Mouse (Mus musculus) heart, embryonic 13.5 days (tissue): ENCODE measurements around the gene Fam129a. TPM values are rescaled to one million over a fixed set of nuclear protein-coding genes. Genes with fewer than 3 reads are reported as not detected.
A peak's percentile ranks its signal among the peaks of the same experiment; 100 is the strongest.
"Not testable (repeated sequence)": the region's sequence is repeated elsewhere in the genome, so short reads cannot be mapped to it uniquely, and the experiment has no call there.

ENCODE experiments used
- ATAC-seq: fragments of 200-750 bp; cut with Nextera tagmentation; 2 replicates; pipeline ENCODE4 v1.8.0; 2017; ENCODE audit warnings: moderate TSS enrichment; ENCODE audit not compliant: insufficient number of reproducible peaks, low FRiP score, low TSS enrichment; ENCODE audit errors: extremely low read depth
- H3K27ac ChIP-seq: fragments of 300-500 bp; sonication (generic); replicated peaks from 2 replicates; pipeline ENCODE4 v1.5.1; 2015; ENCODE audit warnings: moderate library complexity, mild to moderate bottlenecking, inconsistent platforms
- H3K27me3 ChIP-seq: fragments of 300-500 bp; sonication (generic); replicated peaks from 2 replicates; pipeline ENCODE4 v1.6.1; 2015; ENCODE audit warnings: mild to moderate bottlenecking, inconsistent platforms
- H3K36me3 ChIP-seq: fragments of 300-500 bp; sonication (generic); 2 replicates; pipeline ENCODE4 v1.6.1; 2015; ENCODE audit warnings: mild to moderate bottlenecking, inconsistent platforms
- H3K4me1 ChIP-seq: fragments of 300-500 bp; sonication (generic); 2 replicates; pipeline ENCODE4 v1.6.1; 2015; ENCODE audit warnings: inconsistent platforms
- H3K4me2 ChIP-seq: fragments of 300-500 bp; sonication (generic); 2 replicates; pipeline ENCODE4 v1.6.1; 2015; ENCODE audit warnings: inconsistent platforms, mild to moderate bottlenecking, moderate library complexity
- H3K4me3 ChIP-seq: fragments of 300-500 bp; sonication (generic); 2 replicates; pipeline ENCODE4 v1.5.1; 2015; ENCODE audit warnings: moderate library complexity, mild to moderate bottlenecking, inconsistent platforms
- H3K9ac ChIP-seq: fragments of 300-500 bp; sonication (generic); 2 replicates; pipeline ENCODE4 v1.6.1; 2015; ENCODE audit warnings: inconsistent platforms, mild to moderate bottlenecking, moderate library complexity
- H3K9me3 ChIP-seq: fragments of 300-500 bp; sonication (generic); 2 replicates; pipeline ENCODE4 v1.6.1; 2016; ENCODE audit warnings: inconsistent platforms
- WGBS: fragments of 180-500 bp; shearing (Covaris S2); methylation state at CpG from one replicate; pipeline ENCODE4 v1.1.7; 2015; ENCODE audit warnings: mixed read lengths; 5-methylcytosine and 5-hydroxymethylcytosine counted together
- polyA plus RNA-seq: library from polyadenylated mRNA; unstranded; fragments of >200 nt; fragmentation: Nextera tagmentation; extraction: Ambion mirVana; gene quantifications from 2 replicates; pipeline ENCODE4 v1.2.1, GENCODE M21; 2015

The Fam129a gene
- polyA plus RNA-seq, 1 experiment from 2014 or later = 4.7 TPM

DNA sequence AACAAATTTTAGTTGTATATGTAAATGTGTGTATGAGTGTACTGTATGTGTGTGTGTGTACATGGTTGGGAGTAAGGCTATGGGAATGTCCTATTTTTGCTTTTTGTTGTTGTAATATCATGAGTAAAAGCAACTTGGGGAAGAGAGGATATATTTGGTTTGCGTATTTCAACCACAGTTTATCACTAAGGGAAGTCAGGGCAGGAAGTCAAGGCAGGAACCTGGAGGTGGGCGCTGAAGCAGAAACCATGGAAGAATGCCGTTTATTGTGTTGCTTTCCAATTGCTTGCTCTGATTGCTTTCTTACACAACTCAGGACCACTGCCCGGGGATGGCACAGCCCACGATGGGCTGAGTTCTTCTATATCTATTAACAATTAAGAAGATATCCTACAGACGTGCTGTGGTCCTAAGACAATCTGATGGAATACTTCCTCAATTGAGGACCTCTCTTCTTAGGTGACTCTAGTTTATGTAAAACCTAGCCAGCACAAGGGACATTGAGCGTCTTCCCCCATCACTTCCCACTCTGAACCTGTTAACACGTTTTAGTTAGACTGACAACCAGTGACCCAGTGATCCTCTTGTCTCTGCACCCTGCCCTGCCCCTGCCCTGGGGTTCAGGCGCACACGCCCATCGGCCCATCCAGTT is 13.7 kb downstream of the Fam129a start:
- Histone ChIP-seq H3K9me3 (no peaks in the 10 kb centered on the region), H3K36me3 (no peaks in the 10 kb centered on the region), H3K4me2 (no peak overlapping the region), H3K9ac (no peak overlapping the region), H3K4me1 (0 out of 2 replicates have a peak, but pooled peaks cover 3% of the 10 kb centered on the region), H3K27ac (no peak overlapping the region), H3K27me3 (no peaks in the 10 kb centered on the region), H3K4me3 (no peak overlapping the region)
- WGBS = 52% methylated on average over 11 of the region's 11 CpGs
- ATAC-seq = no peak

DNA sequence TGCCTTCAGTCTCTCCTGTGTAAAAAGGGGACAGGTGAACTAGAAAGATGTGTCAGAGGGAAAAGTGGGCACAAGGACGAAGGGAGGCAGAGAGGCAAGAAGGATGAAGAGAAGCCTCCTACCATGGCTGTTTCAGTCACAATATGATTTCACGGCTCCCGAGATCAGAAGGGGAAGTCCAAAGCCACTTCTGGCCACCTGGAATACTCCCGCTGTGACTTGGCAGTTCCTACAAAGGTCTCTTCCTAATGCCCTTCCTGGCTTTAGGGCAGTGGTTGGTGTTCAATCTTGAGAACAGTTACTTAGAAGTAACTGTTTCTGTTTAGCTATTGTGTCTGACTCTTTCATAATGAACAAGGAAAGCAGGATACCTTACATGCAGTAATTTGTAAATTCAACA is 14.7 kb downstream of the Fam129a start:
- H3K9me3 ChIP-seq = no peaks in the 10 kb centered on the region
- no peak overlapping the region for H3K27ac ChIP-seq
- H3K4me1 ChIP-seq = 0 out of 2 replicates have a peak, but pooled peaks cover 4% of the 10 kb centered on the region
- H3K4me3 ChIP-seq = no peak overlapping the region
- H3K27me3 ChIP-seq = no peaks in the 10 kb centered on the region
- H3K4me2 ChIP-seq = no peak overlapping the region
- no peak overlapping the region for H3K9ac ChIP-seq
- 71% methylated on average over 4 of the region's 4 CpGs for WGBS
- ATAC-seq = no peak
- no peaks in the 10 kb centered on the region for H3K36me3 ChIP-seq

GRCm38 (mm10) chr1:151592085-151593017 is 21.4 kb downstream of the Fam129a start:
- H3K27ac ChIP-seq = 0 out of 2 replicates have a peak overlapping the region, but pooled peaks have one; percentile 24
- no peak overlapping the region for H3K9ac ChIP-seq
- no peak overlapping the region for H3K4me3 ChIP-seq
- no peaks in the 10 kb centered on the region for H3K27me3 ChIP-seq
- H3K36me3 ChIP-seq = no peaks in the 10 kb centered on the region
- WGBS = 63% methylated on average over 13 of the region's 13 CpGs
- ATAC-seq = no peak
- H3K9me3 ChIP-seq = no peaks in the 10 kb centered on the region
- H3K4me1 ChIP-seq = peaks cover 37% of the 10 kb centered on the region
- peak overlapping the region; percentile 47 for H3K4me2 ChIP-seq

GRCm38 (mm10) chr1:151594906-151595305 is 23.9 kb downstream of the Fam129a start:
- Histone ChIP-seq H3K27me3 (no peaks in the 10 kb centered on the region), H3K9ac (no peak overlapping the region), H3K4me3 (no peak overlapping the region), H3K9me3 (no peaks in the 10 kb centered on the region), H3K27ac (no peak overlapping the region), H3K36me3 (no peaks in the 10 kb centered on the region), H3K4me2 (no peak overlapping the region), H3K4me1 (peaks cover 37% of the 10 kb centered on the region)
- 55% methylated on average over 4 of the region's 4 CpGs for WGBS
- ATAC-seq = no peak

DNA sequence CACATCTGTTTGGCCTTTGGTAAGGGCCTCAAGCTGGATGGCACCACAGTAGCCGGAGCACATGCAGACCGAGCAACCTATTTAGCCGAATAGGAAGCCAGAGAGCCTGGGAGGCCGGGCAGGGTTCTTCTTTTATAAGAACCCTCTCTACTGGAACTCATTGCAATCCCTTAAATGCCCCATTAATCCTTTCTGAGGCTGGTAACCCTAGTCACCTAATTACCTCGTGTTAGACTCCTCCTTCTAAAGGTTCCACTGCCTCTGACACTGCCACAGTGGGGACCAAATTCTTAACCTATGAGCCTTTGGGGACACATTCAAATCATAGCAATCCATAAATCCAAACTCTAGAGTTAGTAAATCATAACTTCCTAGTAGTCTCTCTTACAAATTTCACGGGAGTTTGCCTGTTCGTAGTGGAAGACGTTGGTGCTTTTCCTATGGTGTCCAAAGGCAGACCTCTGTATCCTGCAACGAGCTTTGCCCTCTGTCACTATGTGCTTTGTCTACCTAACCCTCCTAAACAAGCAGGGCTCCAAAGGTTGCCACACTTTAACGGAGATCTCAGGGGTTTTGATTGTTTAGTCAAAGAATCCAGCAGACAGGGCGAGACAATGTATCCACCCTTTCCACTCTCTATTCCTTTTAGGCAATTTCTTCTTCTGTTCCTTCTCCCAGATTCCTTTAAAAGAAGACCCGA is 24.8 kb downstream of the Fam129a start:
- Histone ChIP-seq H3K4me3 (no peak overlapping the region), H3K9me3 (no peaks in the 10 kb centered on the region), H3K27ac (no peak overlapping the region), H3K9ac (no peak overlapping the region), H3K27me3 (no peaks in the 10 kb centered on the region), H3K4me2 (no peak overlapping the region), H3K4me1 (peaks cover 35% of the 10 kb centered on the region), H3K36me3 (no peaks in the 10 kb centered on the region)
- no peak for ATAC-seq
- 80% methylated on average over 12 of the region's 12 CpGs for WGBS

DNA sequence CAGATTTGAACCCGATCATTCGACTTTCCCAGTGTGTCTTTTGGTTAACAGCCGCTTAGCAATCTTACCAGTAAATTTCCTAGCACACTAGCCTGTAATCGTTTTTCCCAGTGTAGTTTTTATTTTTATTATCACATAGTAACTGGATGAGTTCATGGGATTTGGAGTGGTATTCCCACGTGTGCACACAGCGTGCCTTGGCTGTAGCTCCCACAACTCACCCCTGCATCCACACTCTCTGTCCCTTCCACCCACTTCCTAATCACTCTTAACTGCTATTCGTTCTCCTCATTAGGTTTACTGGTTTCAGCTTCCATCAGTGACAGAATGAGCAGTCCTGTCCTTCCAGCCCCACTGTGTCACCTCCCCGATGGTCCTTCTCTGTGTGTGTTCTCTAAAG is 25.6 kb downstream of the Fam129a start:
- H3K27ac ChIP-seq = no peak overlapping the region
- ATAC-seq = no peak; the same call in 1 of the 2 replicates
- no peak overlapping the region for H3K4me2 ChIP-seq
- H3K27me3 ChIP-seq = no peaks in the 10 kb centered on the region
- no peak overlapping the region for H3K4me3 ChIP-seq
- H3K4me1 ChIP-seq = peaks cover 26% of the 10 kb centered on the region
- no peak overlapping the region for H3K9ac ChIP-seq
- H3K36me3 ChIP-seq = no peaks in the 10 kb centered on the region
- H3K9me3 ChIP-seq = no peaks in the 10 kb centered on the region
- whole genome bisulfite sequencing = 55% methylated on average over 8 of the region's 8 CpGs

- Histone ChIP-seq H3K9me3 (no peaks in the 10 kb centered on the region), H3K4me2 (no peak overlapping the region), H3K36me3 (no peaks in the 10 kb centered on the region), H3K4me3 (no peak overlapping the region), H3K9ac (no peak overlapping the region), H3K4me1 (peaks cover 15% of the 10 kb centered on the region), H3K27ac (no peak overlapping the region), H3K27me3 (no peaks in the 10 kb centered on the region)
- ATAC-seq = no peak
- WGBS = 68% methylated on average over 6 of the region's 6 CpGs
These were observed 26.8 kb downstream of the Fam129a start for GRCm38 (mm10) chr1:151597677-151598297.

DNA sequence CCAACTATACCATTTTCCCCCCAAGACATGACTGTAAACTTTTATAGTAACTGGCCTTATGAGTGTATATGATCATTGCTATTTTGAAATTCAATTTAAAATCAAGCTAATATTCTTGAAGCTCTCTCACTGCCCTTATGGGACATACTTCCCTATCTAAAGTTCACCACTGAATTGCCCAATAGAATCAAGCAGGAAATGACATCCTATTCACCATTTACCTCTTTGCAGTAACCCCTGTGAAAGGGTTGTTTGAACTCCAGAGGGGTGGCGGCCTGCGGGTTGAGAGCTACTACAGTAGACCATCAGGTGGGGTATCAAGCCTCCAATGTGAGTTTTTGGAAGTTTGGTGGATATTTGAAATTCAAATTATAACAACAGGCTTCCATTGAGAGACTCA is 27.9 kb downstream of the Fam129a start:
- H3K27ac ChIP-seq = no peak overlapping the region
- no peak overlapping the region for H3K4me2 ChIP-seq
- 90% methylated on average over 2 of the region's 2 CpGs for WGBS
- H3K9ac ChIP-seq = no peak overlapping the region
- H3K9me3 ChIP-seq = no peaks in the 10 kb centered on the region
- no peak for ATAC-seq
- H3K4me3 ChIP-seq = no peak overlapping the region
- H3K27me3 ChIP-seq = no peaks in the 10 kb centered on the region
- no peaks in the 10 kb centered on the region for H3K36me3 ChIP-seq
- H3K4me1 ChIP-seq = peaks cover 17% of the 10 kb centered on the region

- Histone ChIP-seq H3K27ac (no peak overlapping the region), H3K36me3 (no peaks in the 10 kb centered on the region), H3K4me2 (no peak overlapping the region), H3K9ac (no peak overlapping the region), H3K27me3 (no peaks in the 10 kb centered on the region), H3K4me1 (0 out of 2 replicates have a peak, but pooled peaks cover 2% of the 10 kb centered on the region), H3K9me3 (no peaks in the 10 kb centered on the region), H3K4me3 (no peak overlapping the region)
- ATAC-seq = no peak
- 67% methylated on average over 2 of the region's 2 CpGs for WGBS
These were observed 33.3 kb downstream of the Fam129a start for GRCm38 (mm10) chr1:151604328-151604727.

DNA sequence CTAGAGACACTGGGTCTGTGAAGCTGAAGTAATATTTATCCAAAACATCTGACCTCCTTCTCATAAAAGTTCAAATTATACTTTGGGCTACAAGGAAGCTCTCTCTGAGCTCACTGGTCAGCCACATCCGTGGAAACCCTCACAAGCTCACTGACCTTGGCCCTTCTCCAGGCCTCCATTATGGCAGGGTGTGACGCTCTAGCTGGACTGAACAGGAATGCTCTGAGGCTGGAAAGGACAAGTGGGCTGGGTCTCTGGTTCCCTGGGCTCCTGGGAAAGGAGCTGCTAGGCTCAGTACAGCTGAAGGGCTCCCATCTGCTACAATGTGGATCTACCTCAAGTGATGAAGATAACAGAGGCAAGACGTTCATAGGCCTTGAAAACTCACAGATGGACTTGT is 37.0 kb downstream of the Fam129a start:
- H3K4me1 ChIP-seq, H3K27me3 ChIP-seq, H3K4me3 ChIP-seq, H3K27ac ChIP-seq, H3K36me3 ChIP-seq, H3K9me3 ChIP-seq, H3K9ac ChIP-seq, ATAC-seq, H3K4me2 ChIP-seq: not testable (repeated sequence)
- 57% methylated on average over 3 of the region's 3 CpGs for WGBS

DNA sequence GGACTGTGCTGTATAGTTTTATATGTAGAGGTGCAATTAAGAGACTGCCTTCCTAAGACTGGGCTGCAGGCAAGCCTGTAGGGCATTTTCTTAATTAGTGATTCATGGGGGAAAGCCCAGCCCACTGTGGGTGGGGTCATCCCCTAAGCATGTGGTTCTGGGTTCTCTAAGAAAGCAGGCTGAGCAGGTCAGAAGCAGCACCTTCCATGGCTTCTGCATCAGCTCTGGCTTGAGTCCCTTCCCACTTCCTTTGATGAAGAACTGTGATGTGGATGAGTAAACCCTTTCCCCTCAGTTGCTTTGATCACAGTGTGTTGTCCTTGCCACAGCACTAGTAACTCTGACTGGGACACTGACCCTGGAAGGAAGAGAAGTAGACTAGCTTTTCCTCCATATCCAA is 39.6 kb downstream of the Fam129a start:
- Histone ChIP-seq H3K4me2 (no peak overlapping the region), H3K27ac (no peak overlapping the region), H3K4me3 (no peak overlapping the region), H3K9ac (no peak overlapping the region), H3K27me3 (no peaks in the 10 kb centered on the region), H3K36me3 (no peaks in the 10 kb centered on the region), H3K9me3 (no peaks in the 10 kb centered on the region), H3K4me1 (peaks cover 10% of the 10 kb centered on the region)
- no peak for ATAC-seq
